Comparison of ENCODE assay signal across 10 mouse cellular contexts in genomic region chr7:44655504-44655903, GRCm38 (mm10). TPM values are rescaled to one million over a fixed set of nuclear protein-coding genes. Genes with fewer than 3 reads are reported as not detected.
A peak's percentile ranks its signal among the peaks of the same experiment; 100 is the strongest.
DNase-seq lines count a peak whose midpoint lies in the region; ATAC-seq and TF ChIP-seq lines count a peak whose summit lies in the region.
"Had no signal": no experiment of that assay in that cellular context is flagged by ENCODE, and none has a peak within 500 bp of the region (broad histone marks: within the 10 kb centered on the region; RNA-seq: fewer than 3 reads in every experiment).

No protein-coding gene starts in this region.

- H3K4me2 ChIP-seq in heart, postnatal 0 days (ENCODE audit: low read depth, low read length): no peak overlapping the region
- H3K4me2 ChIP-seq in heart, embryonic 12.5 days: no peak overlapping the region
- H3K4me2 ChIP-seq in hindbrain, postnatal 0 days (ENCODE audit: low read depth, low read length): no peak overlapping the region
- H3K4me2 ChIP-seq: embryonic facial prominence, embryonic 12.5 days had no signal

- no peak overlapping the region for H3K9ac ChIP-seq in heart, postnatal 0 days (replicated peaks; ENCODE audit: low read depth, low read length)
- H3K9ac ChIP-seq in heart, embryonic 12.5 days: no peak overlapping the region
- H3K9ac ChIP-seq in hindbrain, postnatal 0 days (replicated peaks; ENCODE audit: low read length): no peak overlapping the region
- H3K9ac ChIP-seq: embryonic facial prominence, embryonic 12.5 days had no signal

- no peak for TF ChIP-seq EP300 in heart, postnatal 0 days (IDR thresholded peaks at IDR 0.05; ENCODE audit: low read depth)

- no peaks in the 10 kb centered on the region for H3K36me3 ChIP-seq in heart, postnatal 0 days (replicated peaks; ENCODE audit: control insufficient read depth, insufficient read depth, low read length)
- H3K36me3 ChIP-seq in heart, embryonic 12.5 days: no peaks in the 10 kb centered on the region
- no peaks in the 10 kb centered on the region for H3K36me3 ChIP-seq in hindbrain, postnatal 0 days (ENCODE audit: insufficient read depth, low read length)
- H3K36me3 ChIP-seq: embryonic facial prominence, embryonic 12.5 days had no signal

- no peaks in the 10 kb centered on the region for H3K27me3 ChIP-seq in heart, postnatal 0 days (ENCODE audit: control insufficient read depth, insufficient read depth, low read length)
- H3K27me3 ChIP-seq in heart, embryonic 12.5 days (replicated peaks): peaks cover 32% of the 10 kb centered on the region
- no peaks in the 10 kb centered on the region for H3K27me3 ChIP-seq in hindbrain, postnatal 0 days (ENCODE audit: insufficient read depth, low read length)
- H3K27me3 ChIP-seq: embryonic facial prominence, embryonic 12.5 days had no signal

- DNase-seq in heart, postnatal 0 days (ENCODE audit: low spot score): peak; percentile 28
- DNase-seq in urinary bladder, adult 18-20 months (ENCODE audit: low spot score in 2 of 2): peak; percentile 41 to 58
- DNase-seq in urinary bladder, adult 2 months (ENCODE audit: low spot score): no peak
- peak; percentile 62 for DNase-seq in cerebellum, adult 8-10 months
- peak; percentile 66 for DNase-seq in hindbrain, postnatal 0 days (ENCODE audit: low spot score)
- peak; percentile 50 for DNase-seq in thymus, postnatal 0 days (ENCODE audit: low spot score)

- H3K27ac ChIP-seq in heart, postnatal 0 days (ENCODE audit: low read depth): no peak overlapping the region
- no peak overlapping the region for H3K27ac ChIP-seq in heart, embryonic 12.5 days (ENCODE audit: poor library complexity, severe bottlenecking)
- H3K27ac ChIP-seq in hindbrain, postnatal 0 days: no peak overlapping the region
- H3K27ac ChIP-seq: embryonic facial prominence, embryonic 12.5 days had no signal

- TF ChIP-seq CTCF in heart, postnatal 0 days (IDR thresholded peaks at IDR 0.05; ENCODE audit: low read depth): peak; percentile 59
- peak; percentile 78 for TF ChIP-seq CTCF in hindbrain, postnatal 0 days (IDR thresholded peaks at IDR 0.05; ENCODE audit: low read depth)

- ATAC-seq in heart, postnatal 0 days (ENCODE audit: insufficient read depth, low read depth): no peak
- no peak for ATAC-seq in heart, embryonic 12.5 days (ENCODE audit: insufficient number of reproducible peaks, low FRiP score)
- ATAC-seq in hindbrain, postnatal 0 days: no peak
- ATAC-seq in megakaryocyte-erythroid progenitor cell, adult 5-6 weeks (replicated peaks; ENCODE audit: low FRiP score, low TSS enrichment, poor library complexity, severe bottlenecking): peak; percentile 81

- WGBS in heart, postnatal 0 days: 14% methylated on average over 8 of the region's 8 CpGs
- 11% methylated on average over 8 of the region's 8 CpGs for WGBS in heart, embryonic 12.5 days
- 16% methylated on average over 8 of the region's 8 CpGs for WGBS in hindbrain, postnatal 0 days

- H3K9me3 ChIP-seq in heart, postnatal 0 days (replicated peaks; ENCODE audit: control insufficient read depth, low read length): no peaks in the 10 kb centered on the region
- H3K9me3 ChIP-seq in heart, embryonic 12.5 days (replicated peaks): no peaks in the 10 kb centered on the region
- no peaks in the 10 kb centered on the region for H3K9me3 ChIP-seq in hindbrain, postnatal 0 days (ENCODE audit: low read length)
- H3K9me3 ChIP-seq: embryonic facial prominence, embryonic 12.5 days had no signal

- no peak overlapping the region for H3K4me3 ChIP-seq in heart, postnatal 0 days (ENCODE audit: low read depth, low read length)
- no peak overlapping the region for H3K4me3 ChIP-seq in heart, embryonic 12.5 days
- no peak overlapping the region for H3K4me3 ChIP-seq in hindbrain, postnatal 0 days (ENCODE audit: low read length)
- H3K4me3 ChIP-seq: embryonic facial prominence, embryonic 12.5 days had no signal

- no peaks in the 10 kb centered on the region for H3K4me1 ChIP-seq in heart, postnatal 0 days (ENCODE audit: control insufficient read depth, insufficient read depth)
- no peaks in the 10 kb centered on the region for H3K4me1 ChIP-seq in heart, embryonic 12.5 days (replicated peaks)
- H3K4me1 ChIP-seq in hindbrain, postnatal 0 days (ENCODE audit: insufficient read depth, low read length): no peaks in the 10 kb centered on the region
- H3K4me1 ChIP-seq: embryonic facial prominence, embryonic 12.5 days had no signal

RNA-seq across cellular contexts. Expression of gene Myh14, which starts 15.1 kb away (rescaled TPM):
- 2.9 TPM in 2 replicates for total RNA-seq in heart, postnatal 0 days (2014; rRNA removed; ENCODE audit: low replicate concordance)
- 0.89 and 1.4 TPM in 2 replicates for polyA plus RNA-seq in heart, postnatal 0 days (2015; fragmentation: Nextera tagmentation; extraction: Ambion mirVana)
- 0.59 and 1.0 TPM in 2 replicates for polyA plus RNA-seq in heart, embryonic 12.5 days (2016; fragmentation: Nextera tagmentation; extraction: Ambion mirVana)
- polyA plus RNA-seq in urinary bladder, adult 2 months (2012; rRNA removed): 8.7 and 16.9 TPM in 2 replicates
- total RNA-seq in hindbrain, postnatal 0 days (2014; rRNA removed): 9.7 and 10.9 TPM in 2 replicates
- polyA plus RNA-seq in hindbrain, postnatal 0 days (2015; fragmentation: Nextera tagmentation; extraction: Ambion mirVana): 9.3 and 10.6 TPM in 2 replicates
- total RNA-seq in megakaryocyte-erythroid progenitor cell, adult 5-6 weeks (2014; fragmentation: Nextera tagmentation): not detected in 2 replicates
- not detected in 2 replicates for total RNA-seq in megakaryocyte-erythroid progenitor cell, adult 5-6 weeks (2017)
- polyA plus RNA-seq in thymus, postnatal 0 days (2015; fragmentation: Nextera tagmentation; extraction: Ambion mirVana): 0.66 and 1.0 TPM in 2 replicates

RNA-seq across cellular contexts. Expression of gene Izumo2, which starts 53.0 kb away (rescaled TPM):
- not detected in 2 replicates for total RNA-seq in heart, postnatal 0 days (2014; rRNA removed; ENCODE audit: low replicate concordance)
- not detected in 2 replicates for polyA plus RNA-seq in heart, postnatal 0 days (2015; fragmentation: Nextera tagmentation; extraction: Ambion mirVana)
- polyA plus RNA-seq in heart, embryonic 12.5 days (2016; fragmentation: Nextera tagmentation; extraction: Ambion mirVana): not detected in 2 replicates
- polyA plus RNA-seq in urinary bladder, adult 2 months (2012; rRNA removed): not detected in 2 replicates
- total RNA-seq in hindbrain, postnatal 0 days (2014; rRNA removed): not detected in 2 replicates
- not detected in 2 replicates for polyA plus RNA-seq in hindbrain, postnatal 0 days (2015; fragmentation: Nextera tagmentation; extraction: Ambion mirVana)
- not detected in 2 replicates for total RNA-seq in megakaryocyte-erythroid progenitor cell, adult 5-6 weeks (2014; fragmentation: Nextera tagmentation)
- total RNA-seq in megakaryocyte-erythroid progenitor cell, adult 5-6 weeks (2017): not detected in 2 replicates
- polyA plus RNA-seq in thymus, postnatal 0 days (2015; fragmentation: Nextera tagmentation; extraction: Ambion mirVana): not detected in 2 replicates
- polyA plus RNA-seq: embryonic facial prominence, embryonic 12.5 days; liver, embryonic 16.5 days had no signal
